Mouse (Mus musculus) G1E (cell line): ENCODE results near the gene Rspry1.

Source experiments
- CTCF ChIP-seq: IDR thresholded peaks from 2 replicates; pipeline ENCODE4 v1.5.1; 2012; ENCODE audit warnings: low read depth, low read length, inconsistent platforms, mixed read lengths
- GATA1 ChIP-seq: IDR thresholded peaks from 2 replicates; pipeline ENCODE4 v1.6.1; 2012; ENCODE audit warnings: borderline replicate concordance, low read length, inconsistent platforms, mixed read lengths
- GATA2 ChIP-seq: IDR thresholded peaks from 2 replicates; pipeline ENCODE4 v1.6.1; 2012; ENCODE audit warnings: low read depth, low read length, inconsistent platforms, borderline replicate concordance
- TAL1 ChIP-seq: conservative IDR thresholded peaks from 2 replicates; pipeline ENCODE4 v1.6.1; 2012; ENCODE audit warnings: low read depth, low read length, inconsistent platforms, mixed read lengths

DNA sequence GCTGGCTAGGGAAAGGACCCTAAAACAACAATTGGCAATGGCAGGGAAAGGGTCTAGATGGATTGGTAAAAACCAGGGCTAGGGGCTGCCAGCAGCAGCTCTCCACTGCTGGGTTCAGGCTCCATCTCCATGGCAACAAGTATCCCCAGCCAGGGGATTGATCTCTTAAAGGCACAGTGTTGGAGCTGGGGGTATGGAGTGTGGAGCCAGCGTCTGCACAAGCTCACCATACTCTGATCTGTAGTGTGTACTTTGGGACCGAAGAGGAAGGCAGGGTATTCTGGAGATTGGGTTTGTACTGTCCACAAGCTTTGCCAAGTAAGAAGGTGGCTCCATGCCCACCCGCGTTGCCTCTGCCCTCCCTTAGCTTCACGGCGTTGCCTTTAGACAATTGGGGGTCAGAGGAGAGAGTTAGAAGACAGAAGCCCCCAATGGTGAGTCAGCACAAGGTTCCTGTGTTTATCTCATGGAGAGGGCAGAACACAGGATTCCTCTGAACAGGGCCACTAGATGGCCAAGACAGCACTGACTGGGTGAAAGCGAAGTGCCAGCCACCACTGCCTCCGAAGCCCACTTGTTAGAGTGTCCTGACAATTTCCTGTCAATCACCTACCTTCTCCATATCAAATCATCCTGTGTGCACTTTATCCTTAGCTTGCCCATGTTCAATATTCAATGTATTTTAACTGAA, 34.4 kb upstream of the Rspry1 start:
- TF ChIP-seq CTCF (no peak), GATA2 (no peak), TAL1 (no peak), GATA1 (no peak)
